Mouse (Mus musculus) ES-E14 (cell line): ENCODE measurements around the gene Rasl11b. TPM values are rescaled to one million over a fixed set of nuclear protein-coding genes. Genes with fewer than 3 reads are reported as not detected.

Experiments used
- DNase-seq: peaks from one replicate; pipeline ENCODE4 v3.0.0-alpha.2; 2013; ENCODE audit warnings: low read depth, low spot score
- H3K27ac ChIP-seq: 2 replicates; pipeline ENCODE4 v1.5.1; 2012; ENCODE audit warnings: low read depth, mild to moderate bottlenecking, low read length, moderate library complexity, mixed read lengths; ENCODE audit not compliant: poor library complexity, insufficient read depth, severe bottlenecking
- H3K36me3 ChIP-seq: 2 replicates; pipeline ENCODE4 v1.6.1; 2012; ENCODE audit warnings: mild to moderate bottlenecking, low read length, moderate library complexity, mixed read lengths; ENCODE audit not compliant: control insufficient read depth, poor library complexity, insufficient read depth, severe bottlenecking
- H3K4me1 ChIP-seq, 2 experiments: fragments of 150-350 bp in 1 of 2; sonication (generic) in 1 of 2; 2 replicates each; pipeline ENCODE4 v1.6.1; 2012; ENCODE audit warnings: low read length in 2 of 2, mild to moderate bottlenecking in 1 of 2, mixed read lengths in 1 of 2; ENCODE audit not compliant: control insufficient read depth in 2 of 2, insufficient read depth in 2 of 2, poor library complexity in 1 of 2
- H3K4me3 ChIP-seq, 2 experiments: fragments of 150-350 bp in 1 of 2; sonication (generic) in 1 of 2; 2 replicates each; pipeline ENCODE4 v1.5.1; 2012; ENCODE audit warnings: low read length in 2 of 2, low read depth in 1 of 2, mild to moderate bottlenecking in 1 of 2, mixed read lengths in 1 of 2; ENCODE audit not compliant: insufficient read depth in 1 of 2, poor library complexity in 1 of 2, severe bottlenecking in 1 of 2
- H3K9ac ChIP-seq: 2 replicates; pipeline ENCODE4 v1.6.1; 2012; ENCODE audit warnings: low read depth, mild to moderate bottlenecking, low read length, mixed read lengths; ENCODE audit not compliant: poor library complexity, insufficient read depth, severe bottlenecking
- H3K9me3 ChIP-seq: fragments of 150-350 bp; sonication (generic); 2 replicates; pipeline ENCODE4 v1.6.1; 2012; ENCODE audit warnings: low read depth, mild to moderate bottlenecking, low read length; ENCODE audit not compliant: control insufficient read depth, insufficient read depth
- CHD2 ChIP-seq: IDR thresholded peaks from 2 replicates; pipeline ENCODE4 v1.6.1; 2014; ENCODE audit warnings: mild to moderate bottlenecking, low read depth, low read length, inconsistent platforms
- HCFC1 ChIP-seq: IDR thresholded peaks from 2 replicates; pipeline ENCODE4 v1.6.1; 2012; ENCODE audit warnings: low read length, inconsistent platforms, borderline replicate concordance; ENCODE audit not compliant: insufficient read depth
- MAFK ChIP-seq: IDR thresholded peaks from 2 replicates; pipeline ENCODE4 v1.6.1; 2014; ENCODE audit warnings: mild to moderate bottlenecking, low read depth, low read length, inconsistent platforms; ENCODE audit not compliant: insufficient read depth
- ZC3H11A ChIP-seq: IDR thresholded peaks from 2 replicates; pipeline ENCODE4 v1.6.1; 2012; ENCODE audit warnings: low read depth, mild to moderate bottlenecking, inconsistent platforms, low read length, borderline replicate concordance
- ZNF384 ChIP-seq: IDR thresholded peaks from 2 replicates; pipeline ENCODE4 v1.6.1; 2012; ENCODE audit warnings: low read depth, low read length, inconsistent platforms
- in situ Hi-C, 2 experiments: fragments of 600-800 bp; cut with MboI; formaldehyde crosslinking; loops; one replicate each; pipeline ENCODE4 v1.15.1; 2025; ENCODE audit warnings: low sequenced_read_pairs in 2 of 2, inconsistent platforms in 1 of 2; ENCODE audit not compliant: unreplicated experiment in 2 of 2
- total RNA-seq: library from RNA; depleted of rRNA; stranded (reverse); fragments of 300-350 nt; gene quantifications from 2 replicates; pipeline ENCODE4 v1.2.3, GENCODE M21; 2012

Rasl11b gene
- total RNA-seq, 1 experiment = 6.8 TPM

- no peak overlapping the region for H3K27ac ChIP-seq
- H3K9me3 ChIP-seq = no peaks in the 10 kb centered on the region
- no peaks in the 10 kb centered on the region for H3K36me3 ChIP-seq
- no peak for TF ChIP-seq ZNF384
- no peak for TF ChIP-seq MAFK
- no peak for TF ChIP-seq ZC3H11A
- TF ChIP-seq CHD2 = no peak
- TF ChIP-seq HCFC1 = no peak
- peaks cover 0 to 9% of the 10 kb centered on the region in 2 experiments; a peak in 3 of 4 replicates for H3K4me1 ChIP-seq
- H3K9ac ChIP-seq = no peak overlapping the region
- DNase-seq = no peak
- in situ Hi-C loops = no loop called here
- H3K4me3 ChIP-seq = no peak overlapping the region
Observed at GRCm38 (mm10) chr5:74218524-74218923, 23.4 kb downstream of the Rasl11b start.

GRCm38 (mm10) chr5:74222626-74223025 lies 27.5 kb downstream of the Rasl11b start:
- no peak for DNase-seq
- in situ Hi-C loops = no loop called here
- Histone ChIP-seq H3K9ac (no peak overlapping the region), H3K9me3 (no peaks in the 10 kb centered on the region), H3K36me3 (no peaks in the 10 kb centered on the region), H3K4me1 (no peaks in the 10 kb centered on the region), H3K4me3 (no peak overlapping the region), H3K27ac (no peak overlapping the region)
- no peak for TF ChIP-seq CHD2
- TF ChIP-seq HCFC1 = no peak
- no peak for TF ChIP-seq ZNF384
- TF ChIP-seq MAFK = no peak
- no peak for TF ChIP-seq ZC3H11A

- Histone ChIP-seq H3K9me3 (no peaks in the 10 kb centered on the region), H3K36me3 (no peaks in the 10 kb centered on the region), H3K9ac (no peak overlapping the region), H3K4me3 (no peak overlapping the region), H3K27ac (no peak overlapping the region), H3K4me1 (no peaks in the 10 kb centered on the region)
- no peak for DNase-seq
- in situ Hi-C loops = no loop called here
- TF ChIP-seq ZC3H11A (no peak), HCFC1 (no peak), CHD2 (no peak), ZNF384 (no peak), MAFK (no peak)
Observed at GRCm38 (mm10) chr5:74224480-74224879, 29.4 kb downstream of the Rasl11b start.

- H3K9ac ChIP-seq = no peak overlapping the region
- no peak for DNase-seq
- no peaks in the 10 kb centered on the region for H3K36me3 ChIP-seq
- no peaks in the 10 kb centered on the region for H3K9me3 ChIP-seq
- TF ChIP-seq ZC3H11A = no peak
- TF ChIP-seq ZNF384 = no peak
- no peak overlapping the region for H3K27ac ChIP-seq
- in situ Hi-C loops = no loop called here
- no peaks in the 10 kb centered on the region for H3K4me1 ChIP-seq
- H3K4me3 ChIP-seq = no peak overlapping the region
Observed at GRCm38 (mm10) chr5:74226183-74226582, 31.1 kb downstream of the Rasl11b start.

DNA sequence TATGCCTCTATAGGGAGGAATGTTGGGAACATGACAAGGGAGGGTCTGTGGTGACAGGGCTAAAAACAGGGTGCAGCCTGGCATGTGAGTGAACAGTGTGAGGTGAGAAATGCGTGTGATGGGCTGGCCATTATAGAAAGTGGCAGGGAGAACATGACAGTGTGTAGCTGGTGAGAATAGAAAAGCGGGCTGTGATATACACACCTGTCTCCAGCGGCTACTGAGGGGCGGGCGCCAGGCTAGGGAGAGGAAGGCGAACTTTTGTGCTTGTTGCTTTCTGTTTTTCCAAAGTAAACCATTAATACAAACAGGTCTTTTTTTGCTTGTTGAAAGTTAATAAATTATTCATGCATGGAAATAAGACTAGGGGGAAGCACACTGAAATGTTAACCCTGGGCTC lies 32.3 kb downstream of the Rasl11b start:
- TF ChIP-seq ZNF384 (no peak), CHD2 (no peak), MAFK (no peak), HCFC1 (no peak), ZC3H11A (no peak)
- Histone ChIP-seq H3K9me3 (no peaks in the 10 kb centered on the region), H3K27ac (no peak overlapping the region), H3K4me1 (no peaks in the 10 kb centered on the region), H3K9ac (no peak overlapping the region), H3K4me3 (no peak overlapping the region), H3K36me3 (no peaks in the 10 kb centered on the region)
- DNase-seq = no peak
- in situ Hi-C loops = no loop called here
